Mouse (Mus musculus) megakaryocyte, embryonic 14.5 days (primary cell): ENCODE measurements around the gene Acbd3.

Experiments
- FLI1 ChIP-seq: IDR thresholded peaks from 2 replicates; pipeline ENCODE4 v1.6.1; 2012; ENCODE audit warnings: low read length, inconsistent platforms, mixed read lengths
- GATA1 ChIP-seq: IDR thresholded peaks from 3 replicates; pipeline ENCODE4 v1.6.1; 2012; ENCODE audit warnings: mixed read lengths, low read length, inconsistent platforms, borderline replicate concordance

GRCm38 (mm10) chr1:180723701-180724238 lies 2.1 kb upstream of the Acbd3 start:
- TF ChIP-seq GATA1 (no peak), FLI1 (no peak)
